Mouse (Mus musculus) testis, adult 2 months (tissue): ENCODE results near the gene Psmd12. TPM values are rescaled to one million over a fixed set of nuclear protein-coding genes. Genes with fewer than 3 reads are reported as not detected.
A peak's percentile ranks its signal among the peaks of the same experiment; 100 is the strongest.

ENCODE experiments used
- H3K27ac ChIP-seq: fragments of 200-500 bp; 2 replicates; pipeline ENCODE4 v1.5.1; 2012; ENCODE audit warnings: low read depth, low read length; ENCODE audit not compliant: control insufficient read depth, insufficient read depth
- H3K27me3 ChIP-seq: fragments of 200-500 bp; 2 replicates; pipeline ENCODE4 v1.6.1; 2012; ENCODE audit warnings: mild to moderate bottlenecking, low read length, moderate library complexity; ENCODE audit not compliant: control insufficient read depth, insufficient read depth
- H3K36me3 ChIP-seq: fragments of 200-500 bp; 2 replicates; pipeline ENCODE4 v1.6.1; 2012; ENCODE audit warnings: mild to moderate bottlenecking, low read length; ENCODE audit not compliant: control insufficient read depth, insufficient read depth
- H3K4me1 ChIP-seq: fragments of 200-500 bp; 2 replicates; pipeline ENCODE4 v1.6.1; 2012; ENCODE audit warnings: low read length; ENCODE audit not compliant: control insufficient read depth, insufficient read depth
- H3K4me3 ChIP-seq: fragments of 200-500 bp; 2 replicates; pipeline ENCODE4 v1.5.1; 2012; ENCODE audit warnings: low read depth, mild to moderate bottlenecking, low read length, moderate library complexity, mixed read lengths; ENCODE audit not compliant: control insufficient read depth
- CTCF ChIP-seq: fragments of 200-500 bp; IDR thresholded peaks from 2 replicates; pipeline ENCODE4 v1.5.1; 2012; ENCODE audit warnings: low read depth, mild to moderate bottlenecking, inconsistent platforms, low read length, moderate library complexity; ENCODE audit not compliant: control insufficient read depth, insufficient read depth, insufficient replicate concordance
- POLR2A ChIP-seq: fragments of 200-500 bp; IDR thresholded peaks from 2 replicates; pipeline ENCODE4 v1.6.1; 2012; ENCODE audit warnings: low read depth, mild to moderate bottlenecking, inconsistent platforms, low read length, moderate library complexity; ENCODE audit not compliant: control insufficient read depth
- polyA plus RNA-seq: library from polyadenylated mRNA; depleted of rRNA; stranded (reverse); fragments of >200 nt; gene quantifications from 2 replicates; pipeline ENCODE4 v1.2.3, GENCODE M21; 2012

The Psmd12 gene
- polyA plus RNA-seq, 1 experiment, result 28.0 TPM

GRCm38 (mm10) chr11:107469031-107469522, 10.2 kb upstream of the Psmd12 start:
- TF ChIP-seq POLR2A (no peak), CTCF (peak; percentile 37; the same call in 1 of the 2 replicates)
- no peaks in the 10 kb centered on the region for H3K36me3 ChIP-seq
- H3K4me1 ChIP-seq, result peaks cover 5% of the 10 kb centered on the region
- H3K27me3 ChIP-seq, result no peaks in the 10 kb centered on the region
- H3K27ac ChIP-seq, result no peak overlapping the region
- peak overlapping the region; percentile 80 for H3K4me3 ChIP-seq

- no peaks in the 10 kb centered on the region for H3K36me3 ChIP-seq
- peak overlapping the region; percentile 80 for H3K4me3 ChIP-seq
- H3K27me3 ChIP-seq, result no peaks in the 10 kb centered on the region
- peaks cover 5% of the 10 kb centered on the region for H3K4me1 ChIP-seq
- H3K27ac ChIP-seq, result peak overlapping the region; percentile 29; the same call in 1 of the 2 replicates
- TF ChIP-seq CTCF (no peak), POLR2A (no peak)
Measured at GRCm38 (mm10) chr11:107469523-107470371, 9.5 kb upstream of the Psmd12 start.

GRCm38 (mm10) chr11:107470521-107471041, 8.7 kb upstream of the Psmd12 start, which contains the start of gene Pitpnc1:
TSS of gene Pitpnc1 (minus strand) at chr11:107470699.
- Histone ChIP-seq H3K27me3 (no peaks in the 10 kb centered on the region), H3K4me1 (peaks cover 5% of the 10 kb centered on the region), H3K27ac (peak within 1 kb of the TSS; percentile 29; the same call in 1 of the 2 replicates), H3K36me3 (no peaks in the 10 kb centered on the region), H3K4me3 (peak within 1 kb of the TSS; percentile 80)
- no peak for TF ChIP-seq CTCF
- TF ChIP-seq POLR2A, result peak; percentile 69

- no peaks in the 10 kb centered on the region for H3K27me3 ChIP-seq
- no peak for TF ChIP-seq CTCF
- no peak for TF ChIP-seq POLR2A
- peaks cover 5% of the 10 kb centered on the region for H3K4me1 ChIP-seq
Measured at GRCm38 (mm10) chr11:107471071-107471720, 8.1 kb upstream of the Psmd12 start.

GRCm38 (mm10) chr11:107472304-107472703, 7.0 kb upstream of the Psmd12 start:
- no peak for TF ChIP-seq CTCF
- no peak for TF ChIP-seq POLR2A
- H3K36me3 ChIP-seq, result no peaks in the 10 kb centered on the region
- H3K27ac ChIP-seq, result no peak overlapping the region
- H3K4me1 ChIP-seq, result peaks cover 5% of the 10 kb centered on the region
- no peak overlapping the region for H3K4me3 ChIP-seq
- H3K27me3 ChIP-seq, result no peaks in the 10 kb centered on the region

More at GRCm38 (mm10) chr11:107471071-107471720, 8.1 kb upstream of the Psmd12 start:
- Histone ChIP-seq H3K4me3 (no peak overlapping the region; the same call in 1 of the 2 replicates), H3K27ac (no peak overlapping the region), H3K36me3 (no peaks in the 10 kb centered on the region)

- TF ChIP-seq CTCF (peak; percentile 53; the same call in 1 of the 2 replicates), POLR2A (no peak)
- no peak overlapping the region for H3K27ac ChIP-seq
- no peaks in the 10 kb centered on the region for H3K36me3 ChIP-seq
- no peaks in the 10 kb centered on the region for H3K27me3 ChIP-seq
- peaks cover 5% of the 10 kb centered on the region for H3K4me1 ChIP-seq
- H3K4me3 ChIP-seq, result no peak overlapping the region
Measured at GRCm38 (mm10) chr11:107473137-107473820, 6.0 kb upstream of the Psmd12 start.

GRCm38 (mm10) chr11:107479862-107480203, 549 bp downstream of the Psmd12 start:
- Histone ChIP-seq H3K27ac (peak overlapping the region; percentile 82), H3K4me1 (no peaks in the 10 kb centered on the region; the same call in 1 of the 2 replicates), H3K36me3 (no peaks in the 10 kb centered on the region; the same call in 1 of the 2 replicates), H3K4me3 (peak overlapping the region; percentile 91), H3K27me3 (no peaks in the 10 kb centered on the region)
- TF ChIP-seq CTCF (no peak), POLR2A (no peak)
